Mouse (Mus musculus): ENCODE data around the gene Ccdc69.
"Not testable (repeated sequence)": the region's sequence is repeated elsewhere in the genome, so short reads cannot be mapped to it uniquely, and the experiment has no call there.

Gene Ccdc69

DNA sequence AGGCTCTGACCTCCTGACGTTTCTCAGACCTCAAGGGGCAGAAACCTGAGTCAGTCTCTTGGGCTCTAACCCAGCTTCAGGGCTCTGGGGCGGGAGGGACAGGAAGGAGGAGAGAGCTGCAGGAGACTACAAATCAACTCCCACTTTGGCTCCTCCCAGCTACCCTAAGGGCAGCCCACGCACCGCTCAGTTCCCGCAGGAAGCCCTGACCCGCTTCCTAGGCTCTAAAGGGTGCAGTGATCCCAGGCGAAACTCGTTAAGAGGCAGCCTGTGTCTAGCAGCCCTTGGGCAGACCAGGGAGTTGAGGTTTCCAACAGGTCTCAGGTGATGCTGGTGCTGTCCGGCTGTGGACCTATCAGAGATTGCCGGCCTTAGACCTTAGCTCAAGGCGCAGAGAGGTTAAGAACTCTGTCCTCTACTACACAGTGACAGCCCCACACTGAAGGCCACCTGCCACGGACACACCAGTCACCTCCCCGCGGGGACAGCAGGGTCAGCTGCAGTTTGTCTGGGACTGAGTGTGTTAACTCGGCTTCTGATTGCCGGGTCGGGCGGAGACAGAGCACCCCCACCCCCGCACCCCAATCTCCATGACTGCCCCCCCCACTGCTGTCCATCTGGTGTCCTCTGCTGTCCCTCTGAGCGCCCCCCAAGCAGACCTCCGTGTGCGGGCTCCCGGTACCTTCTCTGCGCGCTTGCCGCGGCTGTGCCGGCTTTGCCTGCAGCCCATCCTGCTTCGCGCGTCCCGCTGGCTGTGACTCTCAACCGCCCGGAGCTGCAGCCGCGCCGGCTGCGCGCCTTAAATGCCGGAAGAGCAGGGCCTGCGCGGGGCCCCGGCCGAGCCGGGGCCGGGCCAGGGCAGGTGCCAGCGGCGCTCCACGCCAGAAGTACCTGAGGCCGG, at the start of gene Ccdc69:
Gene Ccdc69 (minus strand): TSS at position 801 of the 901 bp plus-strand sequence.
- DNase-seq (ENCODE audit: low spot score), result no peak

DNA sequence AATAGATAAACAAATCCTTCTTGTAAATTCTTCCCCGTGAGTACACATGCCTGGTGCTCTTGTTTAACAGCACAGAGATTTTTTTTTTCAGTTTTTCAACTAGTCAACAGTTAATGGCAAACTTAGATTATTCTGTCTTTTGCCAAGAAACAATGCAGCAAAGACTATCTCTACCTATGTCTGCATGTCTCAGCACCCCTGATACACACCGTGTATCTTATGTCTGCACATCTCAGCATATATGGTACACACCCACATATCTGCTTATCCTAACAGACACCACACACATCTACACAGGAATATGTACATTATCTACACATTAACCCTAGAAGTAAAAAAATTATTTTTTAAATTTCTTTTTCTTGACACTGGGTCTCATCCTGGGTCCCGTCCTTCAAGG, 48.7 kb upstream of the Ccdc69 start:
- no peak for DNase-seq (ENCODE audit: low spot score)

- no peak for DNase-seq (ENCODE audit: low spot score)
Measured at GRCm38 (mm10) chr11:55121430-55121829, 43.5 kb upstream of the Ccdc69 start.

GRCm38 (mm10) chr11:55120821-55121271, 42.9 kb upstream of the Ccdc69 start:
- DNase-seq (ENCODE audit: low spot score), result no peak

DNA sequence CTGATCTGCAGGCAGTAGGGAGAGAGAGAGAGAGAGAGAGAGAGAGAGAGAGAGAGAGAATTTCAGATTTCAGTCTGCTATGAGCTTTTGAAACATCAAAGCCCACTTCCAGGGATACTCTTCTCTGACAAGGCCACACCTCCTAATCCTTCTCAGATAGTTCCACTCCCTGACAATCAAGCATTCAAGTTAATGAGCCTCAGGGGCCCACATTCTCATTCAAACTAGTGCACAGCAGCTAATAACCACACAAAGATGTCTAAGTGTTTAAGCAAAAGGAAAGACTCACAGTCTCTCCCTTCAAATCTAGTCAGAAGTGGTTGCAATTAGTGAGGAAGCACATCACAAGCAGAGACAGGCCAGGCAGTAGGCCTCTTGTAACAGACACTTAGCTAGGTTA, 42.3 kb upstream of the Ccdc69 start:
- no peak for DNase-seq (ENCODE audit: low spot score)

DNA sequence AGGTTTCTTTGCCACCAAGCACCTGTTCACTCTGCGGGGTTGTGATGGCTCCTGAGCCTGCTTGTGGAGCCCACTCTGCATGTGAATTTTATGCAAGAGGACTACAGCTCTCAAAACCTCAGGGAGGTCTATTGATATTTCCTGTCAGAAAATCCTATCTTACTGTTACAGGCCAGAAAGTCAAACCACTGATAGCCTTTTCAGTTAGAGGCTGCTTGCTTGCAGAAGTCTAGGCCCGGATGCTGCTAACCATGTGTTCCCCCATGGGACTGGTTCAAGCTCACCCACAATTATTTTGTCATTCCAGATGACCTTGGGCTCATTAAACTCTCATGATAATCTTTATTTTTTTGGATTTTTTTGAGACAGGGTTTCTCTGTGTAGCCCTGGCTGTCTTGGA, 39.1 kb upstream of the Ccdc69 start:
- DNase-seq (ENCODE audit: low spot score), result no peak

DNA sequence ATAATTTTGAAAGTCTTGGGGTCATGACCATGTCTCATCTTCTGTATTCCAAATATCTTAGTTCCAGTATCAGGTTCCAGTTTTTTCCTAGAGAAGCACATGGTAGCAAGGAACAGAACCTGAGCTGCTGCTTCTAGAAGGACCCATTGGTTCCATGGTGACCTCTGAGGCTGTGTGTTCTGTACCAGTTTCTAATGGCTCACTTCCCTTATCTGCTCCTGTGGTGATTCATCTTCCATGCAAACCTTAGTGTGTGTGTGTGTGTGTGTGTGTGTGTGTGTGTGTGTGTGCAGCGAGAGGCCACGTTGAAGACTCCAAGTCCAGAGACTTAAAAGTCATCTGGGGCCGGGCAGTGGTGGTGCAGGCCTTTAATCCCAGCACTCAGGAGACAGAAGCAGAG, 38.1 kb upstream of the Ccdc69 start:
- no peak for DNase-seq (ENCODE audit: low spot score)

DNA sequence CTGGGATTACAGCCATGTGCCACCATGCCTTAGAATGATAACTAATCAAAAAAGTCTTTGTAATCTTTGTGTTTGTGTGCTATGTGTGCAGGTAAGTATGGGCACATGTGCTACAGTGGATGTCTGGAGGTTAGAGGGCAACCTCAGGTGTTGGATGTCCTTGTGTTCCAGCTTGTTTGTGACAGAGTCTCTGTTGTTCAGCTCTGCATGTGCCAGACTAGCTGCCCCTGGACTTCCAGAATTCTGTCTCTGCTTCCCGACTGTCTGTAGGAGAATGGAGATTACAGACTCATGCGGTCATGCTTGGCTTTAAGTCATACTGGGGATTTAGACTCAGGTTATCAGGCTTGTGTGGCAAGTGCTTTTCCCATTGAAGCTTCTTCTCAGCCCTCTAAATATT, 36.4 kb upstream of the Ccdc69 start:
- DNase-seq (ENCODE audit: low spot score), result no peak

DNA sequence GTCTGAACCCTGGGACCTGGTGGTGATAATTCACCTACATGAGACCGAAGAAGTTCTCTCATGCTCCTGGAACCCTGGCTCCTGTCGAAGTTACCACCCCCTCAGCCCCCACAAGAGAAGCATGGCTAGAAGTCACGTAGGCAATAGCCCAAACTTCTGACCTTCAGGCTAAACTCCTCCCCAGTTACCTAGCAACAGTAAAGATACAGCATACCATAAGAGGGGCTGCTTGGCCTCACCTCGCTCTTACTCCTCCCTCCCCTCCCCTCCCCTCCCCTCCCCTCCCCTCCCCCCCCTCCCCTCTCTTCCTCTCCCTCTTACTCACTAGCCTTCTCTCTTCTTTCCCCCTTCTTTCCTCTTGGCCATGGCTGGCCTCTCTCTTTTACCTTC, 35.9 kb upstream of the Ccdc69 start:
- not testable (repeated sequence) for DNase-seq (ENCODE audit: low spot score)

DNA sequence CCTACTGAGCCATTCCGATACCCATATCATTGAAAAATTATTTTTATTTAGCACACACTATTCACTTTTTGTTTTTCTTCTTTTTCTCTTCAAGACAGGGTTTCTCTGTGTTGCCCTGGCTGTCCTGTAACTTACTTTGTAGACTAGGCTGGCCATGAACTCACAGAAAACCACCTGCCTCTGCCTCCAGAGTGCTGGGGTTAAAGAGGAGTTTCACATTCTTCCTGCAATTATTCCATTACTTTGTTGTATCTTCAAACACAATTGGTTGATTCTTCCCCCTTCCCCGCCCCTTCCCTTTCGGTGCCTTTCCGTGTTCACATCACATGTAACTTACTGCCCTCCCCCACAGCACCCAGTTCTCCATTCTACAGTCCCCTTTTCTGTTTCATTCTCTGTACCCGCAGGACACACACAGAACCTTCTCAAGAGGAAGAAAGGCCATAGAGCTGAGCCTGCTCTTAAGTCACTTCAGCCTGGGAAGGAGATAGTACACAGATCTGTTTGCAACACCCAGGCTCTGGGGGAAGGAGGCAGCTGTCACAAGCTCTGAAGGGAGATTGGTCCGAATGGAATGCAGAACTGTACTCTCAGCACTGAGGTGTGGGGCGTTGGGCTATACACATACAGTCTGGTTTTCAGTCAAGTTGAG, 35.4 kb upstream of the Ccdc69 start:
- no peak for DNase-seq (ENCODE audit: low spot score)

- no peak for DNase-seq (ENCODE audit: low spot score)
Measured at GRCm38 (mm10) chr11:55110566-55111169, 32.7 kb upstream of the Ccdc69 start.

DNA sequence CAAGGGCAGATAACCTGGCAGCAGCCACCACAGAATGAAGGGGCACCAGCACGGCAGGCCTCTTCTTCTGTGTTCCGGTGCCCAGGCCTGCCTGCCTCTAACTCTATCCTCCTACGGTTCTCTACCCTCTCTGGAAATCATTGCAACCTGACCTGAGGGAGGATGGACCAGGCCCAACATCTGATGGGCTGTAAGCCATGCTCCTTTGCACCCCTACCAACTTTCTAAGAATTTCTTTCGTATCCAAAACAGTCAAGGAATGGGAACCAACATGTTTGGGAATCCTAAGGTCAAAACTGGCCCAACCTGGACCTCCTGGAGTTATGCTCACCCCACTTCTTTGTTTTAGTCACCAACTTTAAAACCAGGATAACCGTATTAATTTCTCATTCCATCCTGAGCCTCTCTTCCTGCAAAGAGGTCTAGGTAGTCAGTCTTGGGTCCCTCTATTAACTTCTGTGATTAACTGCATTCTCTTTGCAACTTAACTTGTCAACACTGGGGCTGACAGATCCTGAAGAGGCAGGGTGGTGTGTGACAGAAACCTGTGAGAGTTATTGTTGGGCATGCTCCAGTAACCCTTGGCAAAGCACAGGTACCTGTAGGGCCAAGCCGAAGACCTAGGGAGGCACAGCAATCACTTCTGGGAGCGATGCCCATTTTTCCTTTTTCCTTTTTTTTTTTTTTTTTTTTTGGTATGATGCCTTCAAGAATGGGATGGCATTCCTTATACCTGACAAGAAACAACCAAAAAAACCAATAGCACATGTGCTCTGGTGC, 31.8 kb upstream of the Ccdc69 start:
- no peak for DNase-seq (ENCODE audit: low spot score)

- DNase-seq (ENCODE audit: low spot score), result no peak
Measured at GRCm38 (mm10) chr11:55106636-55107035, 28.7 kb upstream of the Ccdc69 start.

DNA sequence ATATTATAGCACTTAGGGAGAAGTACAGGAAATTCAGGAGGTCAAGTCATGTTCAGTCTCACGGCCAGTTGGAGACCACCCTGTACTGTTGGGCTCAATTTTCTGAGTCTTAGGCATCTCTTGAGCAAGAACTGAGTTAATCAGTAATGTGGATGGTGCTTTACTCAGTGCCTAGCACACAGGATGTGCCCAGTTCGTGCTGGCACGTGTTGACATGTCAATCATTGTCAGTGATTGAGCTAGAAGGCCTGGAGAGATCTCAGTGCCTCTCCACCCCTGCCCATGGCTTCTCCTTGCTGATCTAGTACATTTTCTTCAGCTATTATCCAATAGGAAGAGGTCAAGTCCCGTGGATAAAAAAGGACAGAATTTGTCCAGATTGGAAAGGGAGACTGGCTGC, 27.5 kb upstream of the Ccdc69 start:
- DNase-seq (ENCODE audit: low spot score), result no peak

DNA sequence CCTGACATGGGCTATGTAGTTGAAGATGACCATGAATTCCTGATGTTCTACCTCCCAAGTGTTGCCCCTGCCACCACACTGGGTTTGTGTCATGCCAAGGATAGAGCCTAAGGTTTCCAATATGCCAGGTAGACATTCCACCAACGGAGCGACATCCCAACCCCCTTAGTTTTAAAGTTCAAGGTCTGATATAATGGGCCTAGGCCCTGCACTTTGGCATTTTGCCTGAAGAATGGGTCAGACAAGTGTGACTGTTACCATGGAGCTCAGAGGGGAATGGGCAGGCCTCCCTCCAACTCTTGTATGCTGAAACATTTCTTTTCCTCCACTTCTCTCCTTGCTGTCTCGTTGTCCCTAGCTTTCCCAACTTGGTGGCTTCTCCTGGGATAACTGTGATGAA, 25.3 kb upstream of the Ccdc69 start:
- no peak for DNase-seq (ENCODE audit: low spot score)

GRCm38 (mm10) chr11:55102015-55102414, 24.1 kb upstream of the Ccdc69 start:
- no peak for DNase-seq (ENCODE audit: low spot score)

GRCm38 (mm10) chr11:55099868-55100267, 21.9 kb upstream of the Ccdc69 start:
- no peak for DNase-seq (ENCODE audit: low spot score)

- no peak for DNase-seq (ENCODE audit: low spot score)
Measured at GRCm38 (mm10) chr11:55099019-55099771, 21.3 kb upstream of the Ccdc69 start.

DNA sequence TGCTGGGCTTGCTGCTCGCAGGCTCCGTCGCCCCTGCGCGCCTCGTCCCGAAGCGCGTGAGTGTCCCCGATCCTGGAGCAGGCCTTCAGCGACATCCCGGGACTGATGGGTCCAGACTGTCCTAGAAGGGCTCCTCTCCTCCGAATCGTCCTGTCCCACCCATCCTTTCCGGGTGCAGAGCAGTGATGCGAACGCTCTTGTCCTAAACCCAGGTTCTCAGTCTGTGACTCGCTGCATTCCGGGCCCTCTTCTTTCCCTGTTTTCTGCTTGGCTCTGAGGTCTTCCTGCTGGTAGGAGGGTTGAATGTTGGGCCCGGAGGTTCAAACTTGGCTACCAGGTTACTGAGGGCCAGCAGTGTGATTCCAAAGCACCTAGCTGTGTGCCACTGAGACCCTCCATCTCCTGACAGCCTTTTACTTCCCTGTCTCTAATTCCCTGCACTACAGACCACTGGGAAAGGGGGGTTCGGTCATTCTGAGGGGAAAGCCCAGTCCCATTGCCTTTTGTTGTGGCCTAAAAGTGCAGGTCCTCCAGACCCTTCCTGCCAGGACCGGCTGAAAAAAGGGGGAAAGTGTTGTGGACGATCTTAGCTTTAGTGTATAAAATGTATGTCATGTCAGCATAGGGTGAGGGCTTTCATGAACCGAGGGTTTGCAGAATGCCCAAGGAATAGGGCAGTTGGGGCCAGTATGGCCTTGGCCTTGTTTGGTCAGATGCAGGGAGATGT, 20.4 kb upstream of the Ccdc69 start:
- no peak for DNase-seq (ENCODE audit: low spot score)

DNA sequence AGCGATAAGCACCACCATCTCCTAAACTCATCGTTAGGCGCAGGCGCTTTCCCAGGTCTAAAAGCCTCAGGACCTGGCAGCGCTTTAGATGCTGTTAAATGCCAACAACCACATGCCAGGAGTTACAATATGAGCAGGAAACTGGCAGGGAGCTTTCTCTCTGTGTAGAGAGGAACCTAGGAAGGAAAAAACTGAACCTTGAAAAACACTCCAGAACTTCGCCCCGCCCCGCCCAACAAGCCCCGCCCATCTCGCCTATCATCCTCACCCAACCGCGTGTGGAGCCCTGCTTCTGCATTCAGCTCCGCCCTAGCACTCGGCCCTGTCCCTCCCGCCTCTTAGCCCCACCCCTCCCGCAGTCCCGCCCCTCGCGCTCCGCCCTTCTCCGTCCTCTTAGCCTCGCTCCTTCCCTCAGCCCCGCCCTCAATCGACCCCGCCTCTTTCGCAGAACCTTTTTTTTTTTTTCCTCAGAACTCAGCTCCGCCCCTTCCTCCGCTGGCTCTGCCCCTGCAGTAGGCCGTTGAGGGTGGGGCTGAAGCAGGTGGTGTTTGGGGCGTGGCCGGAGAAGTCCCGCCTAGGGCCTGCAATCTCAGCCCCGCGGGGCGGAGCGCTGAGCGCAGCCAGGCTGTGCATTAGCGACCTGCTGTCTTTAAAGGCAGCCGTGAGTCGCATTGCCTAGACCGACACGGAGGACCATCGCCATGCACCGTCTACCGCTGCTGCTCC, 19.7 kb upstream of the Ccdc69 start, which contains the start of gene Gm2a:
Gene Gm2a (plus strand): TSS at position 653 of the 726 bp plus-strand sequence.
- peak; percentile 93 for DNase-seq (ENCODE audit: low spot score)
